Mouse (Mus musculus): Measurements from ENCODE around the gene Trmt2a.

DNA sequence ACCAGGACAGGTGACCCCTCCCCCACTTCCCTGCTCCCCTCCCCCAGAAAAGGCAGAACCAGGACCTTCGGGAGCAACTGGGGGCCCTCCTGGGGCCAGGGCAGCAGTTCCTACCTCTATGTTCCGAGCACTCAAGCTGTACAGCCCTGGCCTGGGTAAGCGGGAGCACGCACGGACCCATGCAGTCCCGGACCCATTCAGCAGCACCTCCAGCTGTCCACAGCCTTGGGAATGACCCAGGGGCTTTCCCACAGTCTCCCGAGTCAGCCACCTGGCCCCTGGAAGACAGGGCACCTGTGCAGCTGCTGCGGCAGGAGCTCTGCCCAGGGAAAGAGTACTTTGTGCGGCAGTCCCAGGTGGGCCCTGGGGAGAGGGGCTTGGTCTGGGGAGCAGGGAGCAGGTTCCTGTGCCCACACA, 29.9 kb upstream of the Trmt2a start:
- peak; percentile 73; the same call in 1 of the 2 replicates for TF ChIP-seq MAX (IDR thresholded peaks at IDR 0.05; ENCODE audit: low read length)
- no peak for TF ChIP-seq POLR2A (IDR thresholded peaks at IDR 0.05; ENCODE audit: low read depth, low read length)
- TF ChIP-seq CHD2 (IDR thresholded peaks at IDR 0.05; ENCODE audit: low read length), result peak; percentile 93
- TF ChIP-seq USF1 (IDR thresholded peaks at IDR 0.05; ENCODE audit: low read depth, low read length), result no peak
- TF ChIP-seq CTCF (conservative IDR thresholded peaks at IDR 0.05 in 1 of 2, IDR thresholded peaks at IDR 0.05 in 1 of 2; ENCODE audit: low read depth in 2 of 2, low read length in 2 of 2), result no peak
- no peak for TF ChIP-seq E2F4 (IDR thresholded peaks at IDR 0.05; ENCODE audit: insufficient replicate concordance, low read depth, low read length)
- 0 out of 2 replicates have a peak, but pooled peaks have one; percentile 22 for TF ChIP-seq KAT2A (IDR thresholded peaks at IDR 0.05; ENCODE audit: insufficient replicate concordance, low read length)
- TF ChIP-seq ZC3H11A (IDR thresholded peaks at IDR 0.05; ENCODE audit: low read depth, low read length), result no peak
- peak; percentile 73 for TF ChIP-seq SIN3A (IDR thresholded peaks at IDR 0.05; ENCODE audit: low read length)
- TF ChIP-seq MYC (IDR thresholded peaks at IDR 0.05; ENCODE audit: low read depth, low read length), result no peak

All from CH12.LX (cell line).